Comparison of ENCODE assay signal across 9 mouse cellular contexts in the genomic region with DNA sequence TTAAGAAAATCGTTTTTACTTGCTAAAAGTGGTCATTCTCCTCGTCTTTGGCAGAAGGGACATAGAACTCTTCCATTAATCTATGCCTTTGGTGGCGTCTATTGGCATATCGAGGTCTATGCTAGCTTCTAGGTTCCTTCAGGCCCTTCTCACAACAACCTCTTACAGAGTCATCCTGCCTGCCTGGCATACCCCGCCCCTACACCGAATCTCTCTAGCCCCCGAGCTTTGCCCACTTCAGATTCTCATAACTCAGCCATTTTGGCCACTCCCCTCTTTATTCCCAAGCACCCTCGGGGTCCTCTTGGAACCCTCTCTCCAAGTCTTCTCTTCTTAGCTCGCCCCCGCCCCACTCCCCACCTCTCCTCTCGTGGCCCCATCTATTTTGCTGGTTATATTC. TPM values are rescaled to one million over a fixed set of nuclear protein-coding genes. Genes with fewer than 3 reads are reported as not detected.
DNase-seq lines count a peak whose midpoint lies in the region; ATAC-seq and TF ChIP-seq lines count a peak whose summit lies in the region.
"Had no signal": no experiment of that assay in that cellular context is flagged by ENCODE, and none has a peak within 500 bp of the region (broad histone marks: within the 10 kb centered on the region; RNA-seq: fewer than 3 reads in every experiment).

No protein-coding gene starts in this region.

- peak overlapping the region; percentile 80 for H3K4me2 ChIP-seq in lung, embryonic 14.5 days
- peak overlapping the region; percentile 89 for H3K4me2 ChIP-seq in limb, embryonic 14.5 days (replicated peaks; ENCODE audit: low read depth, low read length, severe bottlenecking)

- DNase-seq in adrenal gland, postnatal 14 days, result peak; percentile 25
- no peak for DNase-seq in adrenal gland, adult 18-20 months (ENCODE audit: low spot score in 2 of 2)
- DNase-seq in lung, embryonic 14.5 days, result peak; percentile 22
- DNase-seq in lung, postnatal 4 days, result no peak
- no peak for DNase-seq in limb, embryonic 14.5 days (ENCODE audit: low spot score)
- DNase-seq in left cerebral cortex, adult 18-20 months (ENCODE audit: low spot score in 2 of 2), result no peak

- ATAC-seq in lung, embryonic 14.5 days (ENCODE audit: insufficient read depth), result peak; percentile 68
- no peak for ATAC-seq in limb, embryonic 14.5 days (ENCODE audit: low FRiP score, low read depth)

- H3K4me1 ChIP-seq in lung, embryonic 14.5 days (ENCODE audit: insufficient read depth), result no peaks in the 10 kb centered on the region
- H3K4me1 ChIP-seq in erythroblast, embryonic 14.5 days (ENCODE audit: control insufficient read depth), result peaks cover 23% of the 10 kb centered on the region
- no peaks in the 10 kb centered on the region for H3K4me1 ChIP-seq in limb, embryonic 14.5 days (ENCODE audit: control insufficient read depth, insufficient read depth, low read length)
- no peaks in the 10 kb centered on the region for H3K4me1 ChIP-seq in olfactory bulb, adult 2 months (ENCODE audit: control insufficient read depth, insufficient read depth, low read length)

- TF ChIP-seq POLR2A in limb, embryonic 14.5 days (IDR thresholded peaks at IDR 0.05; ENCODE audit: borderline replicate concordance, extremely low read depth, insufficient read depth, insufficient read length), result no peak
- no peak for TF ChIP-seq POLR2A in olfactory bulb, adult 2 months (IDR thresholded peaks at IDR 0.05; ENCODE audit: insufficient read depth, low read depth, low read length)

- no peak for TF ChIP-seq CTCF in lung, embryonic 14.5 days (IDR thresholded peaks at IDR 0.05; ENCODE audit: low read depth)
- TF ChIP-seq CTCF in olfactory bulb, adult 2 months (IDR thresholded peaks at IDR 0.05; ENCODE audit: insufficient read depth, low read depth, low read length), result no peak

- no peak overlapping the region for H3K27ac ChIP-seq in lung, embryonic 14.5 days (ENCODE audit: low read depth)
- H3K27ac ChIP-seq in limb, embryonic 14.5 days (replicated peaks; ENCODE audit: low read depth, low read length), result no peak overlapping the region; the same call in 1 of the 2 replicates
- H3K27ac ChIP-seq in olfactory bulb, adult 2 months (ENCODE audit: insufficient read depth, low read depth, low read length), result peak overlapping the region; percentile 43; the same call in 1 of the 2 replicates

- H3K36me3 ChIP-seq in lung, embryonic 14.5 days (ENCODE audit: insufficient read depth), result peaks cover 25% of the 10 kb centered on the region
- peaks cover 32% of the 10 kb centered on the region for H3K36me3 ChIP-seq in erythroblast, embryonic 14.5 days (ENCODE audit: control insufficient read depth)
- H3K36me3 ChIP-seq in limb, embryonic 14.5 days (ENCODE audit: control insufficient read depth, insufficient read depth, low read length), result peaks cover 15% of the 10 kb centered on the region

- H3K9me3 ChIP-seq in lung, embryonic 14.5 days (ENCODE audit: low read depth, low read length), result no peaks in the 10 kb centered on the region
- H3K9me3 ChIP-seq in erythroblast, embryonic 14.5 days (ENCODE audit: control insufficient read depth, low read length), result no peaks in the 10 kb centered on the region
- H3K9me3 ChIP-seq in limb, embryonic 14.5 days (ENCODE audit: control insufficient read depth, low read length), result no peaks in the 10 kb centered on the region

- H3K27me3 ChIP-seq in lung, embryonic 14.5 days (ENCODE audit: insufficient read depth, low read length), result no peaks in the 10 kb centered on the region
- peaks cover 10% of the 10 kb centered on the region for H3K27me3 ChIP-seq in erythroblast, embryonic 14.5 days (ENCODE audit: control insufficient read depth)
- H3K27me3 ChIP-seq in limb, embryonic 14.5 days (ENCODE audit: control insufficient read depth, insufficient read depth, low read length), result no peaks in the 10 kb centered on the region

- peak overlapping the region; percentile 69 for H3K4me3 ChIP-seq in lung, embryonic 14.5 days (ENCODE audit: low read depth, low read length)
- H3K4me3 ChIP-seq in erythroblast, embryonic 14.5 days (replicated peaks), result peak overlapping the region; percentile 90
- H3K4me3 ChIP-seq in limb, embryonic 14.5 days (replicated peaks; ENCODE audit: low read length), result peak overlapping the region; percentile 63
- H3K4me3 ChIP-seq in olfactory bulb, adult 2 months (ENCODE audit: insufficient read depth, low read depth, low read length), result peak overlapping the region; percentile 93

- 4% methylated on average over 11 of the region's 11 CpGs for WGBS in lung, embryonic 14.5 days
- WGBS in limb, embryonic 14.5 days, result 5% methylated on average over 11 of the region's 11 CpGs
- WGBS in olfactory bulb, adult 2 months, result 3% methylated on average over 11 of the region's 11 CpGs

- H3K9ac ChIP-seq in lung, embryonic 14.5 days, result peak overlapping the region; percentile 76
- peak overlapping the region; percentile 67 for H3K9ac ChIP-seq in limb, embryonic 14.5 days (ENCODE audit: low read depth, low read length, severe bottlenecking)

RNA-seq across cellular contexts. Expression of gene Haus5, which starts 0.5 kb away (rescaled TPM):
- 10.4 and 11.9 TPM in 2 replicates for total RNA-seq in adrenal gland, postnatal 14 days (2021)
- 1 to 10 TPM; 6.9 to 7.9 TPM for total RNA-seq in adrenal gland, adult 18-20 months (2021)
- polyA plus RNA-seq in lung, embryonic 14.5 days (2014; fragmentation: Nextera tagmentation; extraction: Ambion mirVana), result 63.5 TPM in 2 replicates
- 2.9 and 5.4 TPM in 2 replicates for polyA plus RNA-seq in erythroblast, embryonic 14.5 days (2012)
- 38.8 and 45.0 TPM in 2 replicates for polyA plus RNA-seq in limb, embryonic 14.5 days (2012; rRNA removed)
- 35.0 and 35.6 TPM in 2 replicates for polyA plus RNA-seq in limb, embryonic 14.5 days (2014; fragmentation: Nextera tagmentation; extraction: Ambion mirVana)
- polyA plus RNA-seq in olfactory bulb, adult 2 months (2012; ENCODE audit: insufficient read depth, insufficient read length, low replicate concordance, missing spikeins), result not detected in 2 replicates
- total RNA-seq in left cerebral cortex, adult 18-20 months (2021), result 1 to 10 TPM; 5.2 to 7.6 TPM

RNA-seq across cellular contexts. Expression of gene Pmis2, which starts 6.1 kb away (rescaled TPM):
- total RNA-seq in adrenal gland, postnatal 14 days (2021), result not detected in 2 replicates
- total RNA-seq in adrenal gland, adult 18-20 months (2021), result not detected
- not detected in 2 replicates for polyA plus RNA-seq in lung, embryonic 14.5 days (2014; fragmentation: Nextera tagmentation; extraction: Ambion mirVana)
- polyA plus RNA-seq in erythroblast, embryonic 14.5 days (2012), result not detected in 2 replicates
- not detected in 2 replicates for polyA plus RNA-seq in limb, embryonic 14.5 days (2012; rRNA removed)
- not detected in 2 replicates for polyA plus RNA-seq in limb, embryonic 14.5 days (2014; fragmentation: Nextera tagmentation; extraction: Ambion mirVana)
- not detected in 2 replicates for polyA plus RNA-seq in olfactory bulb, adult 2 months (2012; ENCODE audit: insufficient read depth, insufficient read length, low replicate concordance, missing spikeins)
- total RNA-seq in left cerebral cortex, adult 18-20 months (2021), result not detected

RNA-seq across cellular contexts. Expression of gene Rbm42, which starts 15.2 kb away (rescaled TPM):
- 78.2 and 81.2 TPM in 2 replicates for total RNA-seq in adrenal gland, postnatal 14 days (2021)
- 10 to 100 TPM; 84.9 to 86.7 TPM for total RNA-seq in adrenal gland, adult 18-20 months (2021)
- polyA plus RNA-seq in lung, embryonic 14.5 days (2014; fragmentation: Nextera tagmentation; extraction: Ambion mirVana), result 115 and 117 TPM in 2 replicates
- polyA plus RNA-seq in erythroblast, embryonic 14.5 days (2012), result 22.7 and 23.2 TPM in 2 replicates
- polyA plus RNA-seq in limb, embryonic 14.5 days (2012; rRNA removed), result 68.1 and 87.7 TPM in 2 replicates
- polyA plus RNA-seq in limb, embryonic 14.5 days (2014; fragmentation: Nextera tagmentation; extraction: Ambion mirVana), result 107 and 113 TPM in 2 replicates
- polyA plus RNA-seq in olfactory bulb, adult 2 months (2012; ENCODE audit: insufficient read depth, insufficient read length, low replicate concordance, missing spikeins), result not detected in 2 replicates
- 10 to 100 TPM; 66.6 to 79.5 TPM for total RNA-seq in left cerebral cortex, adult 18-20 months (2021)

RNA-seq across cellular contexts. Expression of gene Etv2, which starts 29.7 kb away (rescaled TPM):
- not detected in 2 replicates for total RNA-seq in adrenal gland, postnatal 14 days (2021)
- total RNA-seq in adrenal gland, adult 18-20 months (2021), result not detected
- not detected in 2 replicates for polyA plus RNA-seq in lung, embryonic 14.5 days (2014; fragmentation: Nextera tagmentation; extraction: Ambion mirVana)
- not detected in 2 replicates for polyA plus RNA-seq in erythroblast, embryonic 14.5 days (2012)
- 0.17 TPM in 1 of 2 replicates, not detected in the other for polyA plus RNA-seq in limb, embryonic 14.5 days (2012; rRNA removed)
- polyA plus RNA-seq in limb, embryonic 14.5 days (2014; fragmentation: Nextera tagmentation; extraction: Ambion mirVana), result 0.19 TPM in 1 of 2 replicates, not detected in the other
- polyA plus RNA-seq in olfactory bulb, adult 2 months (2012; ENCODE audit: insufficient read depth, insufficient read length, low replicate concordance, missing spikeins), result not detected in 2 replicates
- total RNA-seq in left cerebral cortex, adult 18-20 months (2021), result not detected
- total RNA-seq: heart, adult 18-20 months had no signal

RNA-seq across cellular contexts. Expression of gene 2200002J24Rik, which starts 33.4 kb away (rescaled TPM):
- 1.4 and 3.4 TPM in 2 replicates for total RNA-seq in adrenal gland, postnatal 14 days (2021)
- 1 to 10 TPM; 2.7 to 6.4 TPM for total RNA-seq in adrenal gland, adult 18-20 months (2021)
- polyA plus RNA-seq in lung, embryonic 14.5 days (2014; fragmentation: Nextera tagmentation; extraction: Ambion mirVana), result 0.34 and 0.46 TPM in 2 replicates
- not detected in 2 replicates for polyA plus RNA-seq in erythroblast, embryonic 14.5 days (2012)
- polyA plus RNA-seq in limb, embryonic 14.5 days (2012; rRNA removed), result 0.44 TPM in 1 of 2 replicates, not detected in the other
- polyA plus RNA-seq in limb, embryonic 14.5 days (2014; fragmentation: Nextera tagmentation; extraction: Ambion mirVana), result 0.51 TPM in 1 of 2 replicates, not detected in the other
- polyA plus RNA-seq in olfactory bulb, adult 2 months (2012; ENCODE audit: insufficient read depth, insufficient read length, low replicate concordance, missing spikeins), result not detected in 2 replicates
- not detected for total RNA-seq in left cerebral cortex, adult 18-20 months (2021)
- total RNA-seq: heart, adult 18-20 months had no signal

Comparison
In these comparisons a context has a peak if more than half of its experiments do, and no peak if none do; other contexts are left out.
1. DNase-seq: peak in adrenal gland, postnatal 14 days (single experiment) and lung, embryonic 14.5 days (single experiment); none in adrenal gland, adult 18-20 months (0 of 2), lung, postnatal 4 days (0 of 2), limb, embryonic 14.5 days (single experiment) and left cerebral cortex, adult 18-20 months (0 of 2).
2. RNA of gene Rbm42, which starts 15.2 kb away (polyA plus RNA-seq): 115 to 117 TPM in lung, embryonic 14.5 days, 68.1 to 113 TPM in limb, embryonic 14.5 days and 22.7 to 23.2 TPM in erythroblast, embryonic 14.5 days; not detected in olfactory bulb, adult 2 months; every median in the first group is over 10 times any median in the second.
3. Peak in every context shown above with its lines, with median percentiles within 50 percentile points of each other: H3K4me3 ChIP-seq.